Mouse (Mus musculus) Patski (cell line): ENCODE results near the gene Adig. TPM values are rescaled to one million over a fixed set of nuclear protein-coding genes. Genes with fewer than 3 reads are reported as not detected.

Source experiments
- ATAC-seq: fragments of 100-300 bp; one replicate; pipeline ENCODE4 v1.8.0; 2021
- CTCF ChIA-PET: fragments of 350-600 bp; sonication (Branson Sonifier 250); formaldehyde crosslinking; loops from one replicate; lab custom pipeline; 2022; ENCODE audit warnings: inconsistent platforms; lab: Charles Lee
- POLR2A ChIA-PET: fragments of 350-600 bp; sonication (Branson Sonifier 250); formaldehyde crosslinking; loops from one replicate; lab custom pipeline; 2022; ENCODE audit warnings: antibody characterized with exemption, inconsistent platforms; lab: Charles Lee
- DNase-seq: peaks from one replicate; pipeline ENCODE4 v3.0.0-alpha.2; 2011; ENCODE audit warnings: low read depth, low spot score
- H3K27me3 ChIP-seq: fragments of 371-371 bp; one replicate; pipeline ENCODE4 v1.5.1; 2021
- CTCF ChIP-seq: fragments of 100-300 bp; IDR thresholded peaks from one replicate; pipeline ENCODE4 v1.5.1; 2021
- in situ Hi-C: fragments of 300-500 bp; cut with MboI; formaldehyde crosslinking; loops from 3 replicates; pipeline ENCODE4 v1.11.1; 2018; ENCODE audit warnings: low pct_unique_long_range_greater_than_20kb, mixed read lengths
- polyA plus RNA-seq: library from polyadenylated mRNA; unstranded; gene quantifications from one replicate; pipeline ENCODE4 v1.2.3, GENCODE M21; 2021

Adig gene
- polyA plus RNA-seq, result not detected

DNA sequence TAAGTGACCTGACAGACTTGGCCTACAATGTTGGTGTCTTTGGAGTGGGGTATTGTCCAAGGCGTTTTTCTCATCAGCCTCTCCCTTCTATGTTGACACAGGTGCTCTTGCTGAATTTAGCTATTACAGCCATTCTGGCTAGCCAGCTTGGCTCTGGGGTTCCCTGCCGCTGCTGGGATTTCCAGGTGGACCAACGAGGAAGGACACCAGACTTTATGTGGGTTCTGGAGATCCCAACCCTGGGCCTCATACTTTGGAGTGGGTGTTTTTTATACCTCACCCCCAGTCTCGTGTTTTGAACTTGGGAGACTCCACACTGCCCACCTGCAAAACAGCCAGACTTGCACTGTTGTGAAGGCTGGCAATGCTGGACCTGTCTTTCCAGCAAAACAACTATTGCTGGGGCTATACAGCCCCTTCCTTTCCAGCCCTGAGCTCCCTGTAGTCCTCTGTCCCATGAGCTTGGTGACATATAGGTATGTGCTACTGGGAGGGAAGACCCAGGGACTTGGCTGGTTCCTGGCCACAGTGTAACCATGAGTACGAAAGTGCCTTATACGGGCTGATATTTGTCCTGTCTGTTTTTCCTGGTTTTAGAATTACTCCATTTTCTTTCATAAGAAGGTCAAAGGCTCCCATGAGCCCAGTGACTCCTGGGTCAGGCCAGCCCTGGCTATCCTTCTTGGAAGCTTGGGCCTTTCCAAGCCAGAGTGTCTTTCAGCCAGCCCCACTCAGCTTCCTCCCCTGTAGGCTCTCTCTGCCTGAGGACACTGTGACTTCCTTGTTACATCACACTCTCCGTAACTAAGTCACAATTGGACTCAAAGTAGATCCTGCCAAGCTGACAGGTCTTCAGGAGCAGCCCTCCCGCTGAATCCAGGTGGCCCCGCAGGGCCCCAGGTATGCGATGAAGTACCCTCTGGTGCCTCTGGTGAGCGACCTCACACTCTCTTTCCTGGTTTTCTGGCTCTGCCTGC, at the start of gene Adig:
Gene Adig, plus strand, starts transcription at position 777 of the 977 bp plus-strand sequence.
- no peaks in the 10 kb centered on the region for H3K27me3 ChIP-seq
- no peak for ATAC-seq
- POLR2A ChIA-PET, result no interaction called here
- CTCF ChIA-PET, result interaction anchor here (1.2 to 2.0 kb wide), 3 partner anchors 10 to 42 kb away, joined by 3 to 5 read pairs (median 4); no protein-coding TSS in a partner anchor
- DNase-seq, result no peak
- TF ChIP-seq CTCF, result no peak
- in situ Hi-C loops, result no loop called here

DNA sequence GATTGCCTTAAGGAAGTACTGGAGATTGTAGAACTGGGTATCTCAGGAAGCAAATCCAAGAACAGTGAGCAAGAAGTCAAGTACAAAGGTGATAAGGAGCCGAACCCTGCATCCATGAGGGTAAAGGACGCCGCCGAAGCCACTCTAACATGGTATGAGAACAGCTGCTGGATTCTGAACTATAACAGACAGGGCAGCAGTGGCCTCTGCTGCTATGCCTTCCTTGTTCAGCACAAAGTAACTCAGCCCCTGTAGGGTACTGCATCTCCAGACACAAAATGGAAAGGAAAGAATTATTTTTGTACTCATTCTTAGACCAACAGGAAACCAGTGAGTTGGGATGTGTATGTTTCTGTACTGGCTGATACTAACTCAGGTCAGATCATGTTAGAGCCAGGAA, 46.0 kb upstream of the Adig start:
- DNase-seq (no peak), ATAC-seq (no peak)
- POLR2A ChIA-PET, result no interaction called here
- in situ Hi-C loops, result no loop called here
- CTCF ChIA-PET, result interaction anchor here (1.6 kb wide), 1 partner anchor 8 kb away, joined by 4 read pairs; no protein-coding TSS in a partner anchor
- TF ChIP-seq CTCF, result no peak
- no peaks in the 10 kb centered on the region for H3K27me3 ChIP-seq

DNA sequence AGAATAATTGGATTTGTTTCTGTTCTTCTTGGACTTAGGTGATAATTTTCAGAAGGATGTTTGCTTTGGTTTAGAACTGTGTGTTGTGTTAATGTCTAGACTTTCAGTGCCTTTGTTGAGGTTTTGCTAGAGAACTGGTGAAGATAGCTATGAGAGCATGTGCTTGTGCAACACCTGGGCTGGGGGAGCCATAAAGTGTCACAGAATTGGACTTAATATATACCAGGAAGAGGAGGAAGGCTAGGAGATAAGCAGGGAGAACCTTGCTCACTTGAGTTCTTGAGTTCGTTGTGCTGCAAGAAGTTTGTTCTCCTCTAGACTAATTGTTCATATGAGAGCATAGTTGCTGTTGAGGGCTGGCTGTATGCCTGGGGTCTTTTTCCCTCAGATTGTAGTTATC, 44.8 kb upstream of the Adig start:
- in situ Hi-C loops, result no loop called here
- ATAC-seq (no peak), DNase-seq (no peak)
- ChIA-PET CTCF (no interaction called here), POLR2A (no interaction called here)
- H3K27me3 ChIP-seq, result no peaks in the 10 kb centered on the region
- TF ChIP-seq CTCF, result no peak

DNA sequence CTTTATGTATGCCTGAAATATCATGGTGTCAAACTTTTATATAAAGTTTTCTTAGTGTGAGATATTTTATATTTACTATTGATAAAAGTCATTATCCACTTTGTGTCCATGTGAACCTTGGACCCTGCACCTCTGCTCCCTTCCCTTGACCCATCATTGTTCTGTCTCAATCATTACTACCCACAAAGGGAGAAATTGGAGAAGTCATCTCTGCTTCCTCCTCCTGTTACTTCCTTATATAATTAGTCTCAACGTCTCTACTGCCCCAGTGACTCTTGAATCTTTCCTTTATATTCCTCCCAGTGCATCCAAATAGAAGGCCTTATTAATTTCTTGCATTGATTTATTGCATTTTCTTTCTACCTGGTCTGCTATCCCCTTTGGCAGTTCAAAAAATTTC, 40.0 kb upstream of the Adig start:
- H3K27me3 ChIP-seq, result no peaks in the 10 kb centered on the region
- TF ChIP-seq CTCF, result no peak
- in situ Hi-C loops, result no loop called here
- DNase-seq (no peak), ATAC-seq (no peak)
- ChIA-PET CTCF (no interaction called here), POLR2A (interaction anchor here (0.6 kb wide), 1 partner anchor 105 kb away, joined by 3 read pairs; no protein-coding TSS in a partner anchor)

DNA sequence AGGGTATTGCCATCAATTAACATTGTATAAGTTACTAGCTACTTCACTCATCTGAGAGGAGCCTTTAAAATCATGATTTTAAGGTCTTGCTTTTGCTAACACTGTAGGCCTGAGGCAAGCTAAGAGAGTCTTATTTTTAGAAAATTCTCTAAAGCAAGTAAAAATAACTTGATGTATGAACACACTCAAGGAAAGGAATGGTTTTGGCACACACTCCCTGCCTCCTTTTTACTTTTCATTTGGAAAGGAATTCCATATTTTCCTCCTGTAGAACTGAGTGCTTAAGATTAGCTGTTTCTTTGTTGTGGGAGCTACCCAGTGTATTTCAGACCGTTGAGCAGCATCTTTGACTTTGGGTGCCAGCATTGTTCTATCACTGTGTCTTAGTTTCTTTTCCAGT, 28.3 kb upstream of the Adig start:
- in situ Hi-C loops, result no loop called here
- POLR2A ChIA-PET, result interaction anchor here (0.6 to 0.7 kb wide), 2 partner anchors 43 to 441 kb away, joined by 3 to 5 read pairs; no protein-coding TSS in a partner anchor
- CTCF ChIA-PET, result interaction anchor here (0.8 to 1.2 kb wide), 3 partner anchors 9 to 60 kb away, joined by 3 read pairs; no protein-coding TSS in a partner anchor
- no peak for TF ChIP-seq CTCF
- DNase-seq (no peak), ATAC-seq (no peak)
- H3K27me3 ChIP-seq, result no peaks in the 10 kb centered on the region

DNA sequence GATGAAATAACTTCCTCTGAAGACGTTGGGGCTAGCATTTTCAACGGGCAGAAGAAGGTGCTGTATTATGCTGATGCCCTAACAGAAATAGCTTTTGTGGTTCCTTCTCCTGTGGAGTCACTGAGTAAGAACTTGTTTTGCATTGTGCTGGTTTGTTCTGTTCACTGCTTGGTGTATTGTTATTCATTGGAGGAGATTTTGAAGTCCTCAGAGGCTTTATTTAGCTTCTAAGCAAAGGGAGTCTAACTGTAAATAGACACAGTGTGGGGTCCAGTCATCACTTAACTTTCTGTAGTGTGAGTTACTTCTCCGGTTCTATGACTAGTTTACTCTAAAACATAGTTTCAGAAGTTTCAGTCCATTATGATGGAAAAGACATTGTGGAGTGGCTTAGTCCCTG, 24.8 kb upstream of the Adig start:
- ATAC-seq, result no peak
- ChIA-PET CTCF (no interaction called here), POLR2A (no interaction called here)
- no peak for DNase-seq
- TF ChIP-seq CTCF, result no peak
- no peaks in the 10 kb centered on the region for H3K27me3 ChIP-seq
- in situ Hi-C loops, result no loop called here

DNA sequence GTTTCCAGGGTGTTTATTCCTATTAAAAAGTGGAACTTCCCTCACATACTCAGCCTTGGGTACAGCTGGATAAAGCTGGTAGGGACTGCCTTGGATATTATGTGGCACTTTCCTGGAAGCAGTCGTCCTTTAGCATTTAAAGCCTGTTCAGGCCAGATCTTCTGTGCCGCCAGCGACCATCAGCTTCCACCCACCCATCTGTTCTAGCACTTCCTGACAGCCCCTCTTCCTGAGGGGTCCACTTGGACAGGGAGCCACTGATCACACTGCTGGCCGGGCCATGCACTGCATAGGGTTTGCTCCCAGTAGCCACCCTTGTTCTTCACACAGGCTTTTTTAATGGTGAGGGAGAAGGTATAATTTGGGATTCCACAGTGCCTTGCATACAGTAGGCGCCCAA, 4.0 kb upstream of the Adig start:
- POLR2A ChIA-PET, result no interaction called here
- H3K27me3 ChIP-seq, result no peaks in the 10 kb centered on the region
- in situ Hi-C loops, result no loop called here
- CTCF ChIA-PET, result interaction anchor here (1.2 to 1.6 kb wide), 2 partner anchors 14 to 49 kb away, joined by 4 read pairs; no protein-coding TSS in a partner anchor
- TF ChIP-seq CTCF, result no peak
- ATAC-seq (no peak), DNase-seq (no peak)

DNA sequence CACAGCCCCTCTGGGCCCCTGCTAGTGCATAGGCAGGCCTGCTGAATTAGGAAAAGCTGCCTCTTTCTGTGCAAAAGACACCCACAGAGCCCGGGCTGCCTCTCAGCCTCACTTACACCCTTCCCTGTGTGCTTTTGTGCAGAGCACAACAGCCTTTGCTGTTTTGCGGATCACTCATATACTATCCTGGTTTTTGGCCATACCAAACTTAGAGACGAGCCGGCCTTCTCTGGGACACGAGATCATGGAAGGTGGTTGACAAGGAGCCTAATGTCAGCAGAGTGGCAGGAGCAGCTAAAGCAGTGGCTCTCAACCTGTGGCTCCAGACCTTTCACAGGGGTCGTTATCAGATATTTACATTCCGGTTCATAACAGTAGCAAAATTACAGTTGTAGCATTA, 814 bp downstream of the Adig start:
- in situ Hi-C loops, result no loop called here
- no peaks in the 10 kb centered on the region for H3K27me3 ChIP-seq
- POLR2A ChIA-PET, result no interaction called here
- no peak for DNase-seq
- CTCF ChIA-PET, result interaction anchor here (1.0 kb wide), 1 partner anchor 10 kb away, joined by 5 read pairs; no protein-coding TSS in a partner anchor
- no peak for ATAC-seq
- no peak for TF ChIP-seq CTCF

DNA sequence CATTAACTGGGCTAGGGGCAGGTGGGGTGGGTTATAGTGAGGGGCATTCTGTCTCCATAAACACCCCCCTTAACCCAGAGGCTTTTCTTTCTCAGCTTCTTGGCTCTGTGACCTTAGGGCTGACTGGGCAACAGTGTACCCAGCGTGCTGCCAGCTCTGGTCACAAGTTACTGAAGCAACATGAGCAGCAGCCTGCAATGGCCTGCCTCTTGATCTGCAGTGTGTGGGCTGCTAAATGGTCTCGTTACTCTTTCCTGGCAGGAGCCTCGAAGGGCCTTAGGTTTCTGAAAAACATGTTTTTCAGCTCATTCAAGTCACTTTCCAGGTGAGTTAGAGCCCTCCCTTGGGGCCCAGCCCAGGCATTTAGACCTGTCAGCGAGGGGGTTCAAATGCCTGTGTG, 1.3 kb downstream of the Adig start:
- no peaks in the 10 kb centered on the region for H3K27me3 ChIP-seq
- DNase-seq, result no peak
- ATAC-seq, result no peak
- TF ChIP-seq CTCF, result no peak
- CTCF ChIA-PET, result interaction anchor here (1.0 kb wide), 1 partner anchor 10 kb away, joined by 5 read pairs; no protein-coding TSS in a partner anchor
- POLR2A ChIA-PET, result no interaction called here
- in situ Hi-C loops, result no loop called here

DNA sequence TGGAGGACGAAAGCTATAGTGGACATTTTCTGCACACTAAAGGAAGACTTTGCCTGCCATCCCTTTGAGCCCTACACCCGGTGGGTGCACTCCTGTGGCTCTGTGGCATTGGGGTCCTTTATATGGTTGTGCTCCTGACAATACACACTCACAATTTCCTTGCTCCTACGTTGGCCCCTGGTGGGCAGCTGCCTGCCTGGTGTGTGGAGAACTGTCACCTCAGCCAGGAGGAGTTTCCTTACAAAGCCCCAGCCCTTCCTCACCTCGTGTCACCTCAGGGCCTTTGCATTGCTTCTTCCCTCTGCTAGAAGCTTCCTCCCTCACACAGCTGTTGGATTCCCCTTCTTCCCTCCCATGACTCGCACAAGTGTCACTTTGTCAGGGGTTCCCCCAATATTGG, 4.1 kb downstream of the Adig start:
- no peak for ATAC-seq
- in situ Hi-C loops, result no loop called here

DNA sequence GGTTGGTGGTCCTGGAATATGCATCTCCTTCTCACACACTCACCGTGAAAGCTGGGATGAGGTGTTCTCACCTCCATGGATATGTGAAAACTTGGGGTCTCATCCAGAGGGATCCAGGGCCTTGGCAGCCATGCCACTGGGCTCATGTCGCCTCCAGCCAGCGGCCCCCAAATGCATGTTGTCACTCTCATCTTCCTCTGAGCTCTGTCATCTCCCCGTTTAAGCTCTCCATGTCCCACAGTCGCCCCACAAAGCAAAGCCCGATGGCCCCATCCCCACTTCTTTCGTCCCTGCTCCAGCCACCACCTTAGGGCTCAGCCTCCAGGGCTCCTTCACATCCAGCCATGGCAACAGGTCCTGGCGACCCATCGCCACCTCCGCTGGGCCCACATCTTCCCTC, 4.6 kb downstream of the Adig start:
- POLR2A ChIA-PET, result interaction anchor here (0.7 kb wide), 1 partner anchor 11 kb away, joined by 3 read pairs; no protein-coding TSS in a partner anchor
- ATAC-seq, result no peak
- no peaks in the 10 kb centered on the region for H3K27me3 ChIP-seq
- CTCF ChIA-PET, result no interaction called here
- TF ChIP-seq CTCF, result no peak
- in situ Hi-C loops, result no loop called here
- DNase-seq, result no peak

More for the DNA sequence above, 4.1 kb downstream of the Adig start:
- ChIA-PET CTCF (no interaction called here), POLR2A (interaction anchor here (0.7 kb wide), 1 partner anchor 11 kb away, joined by 3 read pairs; no protein-coding TSS in a partner anchor)
- no peak for TF ChIP-seq CTCF
- DNase-seq, result no peak
- no peaks in the 10 kb centered on the region for H3K27me3 ChIP-seq
